Mouse (Mus musculus): ENCODE measurements around the gene Plscr1.

DNA sequence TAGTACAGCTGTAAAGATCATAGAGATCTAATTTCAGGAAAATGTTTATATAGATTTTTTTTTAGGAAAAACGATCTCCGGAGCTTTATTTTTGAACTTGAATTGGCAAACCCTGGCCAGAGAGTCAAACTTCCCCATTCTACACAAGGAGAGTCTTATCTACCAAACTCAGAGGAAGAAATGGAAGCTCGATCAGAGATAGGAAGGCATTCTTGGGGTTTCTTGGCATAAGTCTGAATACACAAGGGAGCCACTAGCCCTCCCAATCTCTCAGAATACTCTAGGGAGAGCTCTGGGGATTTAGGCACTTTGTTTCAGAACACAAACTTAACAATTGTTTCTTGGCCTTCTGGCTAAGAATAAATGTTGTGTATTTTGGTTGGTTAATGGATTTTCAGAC, 29.4 kb upstream of the Plscr1 start:
- no peak for TF ChIP-seq POLR2A (IDR thresholded peaks at IDR 0.05; ENCODE audit: borderline replicate concordance, extremely low read depth, low read depth, low read length)
- no peak for TF ChIP-seq CTCF (IDR thresholded peaks at IDR 0.05; ENCODE audit: insufficient read depth, low read length)
